Mouse (Mus musculus): ENCODE results near the gene Gm14214.

The Gm14214 gene

GRCm38 (mm10) chr2:154730841-154731240, 39.0 kb downstream of the Gm14214 start:
- CTCF ChIA-PET: no interaction called here

GRCm38 (mm10) chr2:154729737-154730136, 40.1 kb downstream of the Gm14214 start:
- CTCF ChIA-PET: no interaction called here

GRCm38 (mm10) chr2:154723473-154723872, 46.4 kb downstream of the Gm14214 start:
- CTCF ChIA-PET: interaction anchor here (0.6 kb wide), 1 partner anchor 39 kb away, joined by 3 read pairs; no protein-coding TSS in a partner anchor

GRCm38 (mm10) chr2:154720315-154720714, 49.5 kb downstream of the Gm14214 start:
- CTCF ChIA-PET: no interaction called here
